Mouse (Mus musculus) myocyte (in vitro differentiated cells): ENCODE results near the gene Crybb1. TPM values are rescaled to one million over a fixed set of nuclear protein-coding genes. Genes with fewer than 3 reads are reported as not detected.

Experiments
- H3K27me3 ChIP-seq: one replicate; pipeline ENCODE4 v1.6.1; 2011; ENCODE audit not compliant: control insufficient read depth, insufficient read depth, insufficient read length
- H3K36me3 ChIP-seq: one replicate; pipeline ENCODE4 v1.6.1; 2011; ENCODE audit not compliant: control insufficient read depth, insufficient read depth
- H3K4me2 ChIP-seq: one replicate; pipeline ENCODE4 v1.6.1; 2011; ENCODE audit warnings: low read depth, control low read depth
- H3K4me3 ChIP-seq: one replicate; pipeline ENCODE4 v1.5.1; 2011; ENCODE audit warnings: mild to moderate bottlenecking, control low read depth, moderate library complexity
- H3K79me2 ChIP-seq: one replicate; pipeline ENCODE4 v1.6.1; 2011; ENCODE audit not compliant: control insufficient read depth, insufficient read depth
- H3ac ChIP-seq: one replicate; pipeline ENCODE4 v1.6.1; 2011; ENCODE audit not compliant: control insufficient read depth, insufficient read length
- CEBPB ChIP-seq: IDR thresholded peaks from 2 replicates; pipeline ENCODE4 v1.6.1; 2011; ENCODE audit warnings: mild to moderate bottlenecking, moderate library complexity; ENCODE audit not compliant: poor library complexity, insufficient read depth, severe bottlenecking
- E2F4 ChIP-seq: IDR thresholded peaks from one replicate; pipeline ENCODE4 v1.6.1; 2011; ENCODE audit warnings: mild to moderate bottlenecking, control low read depth, moderate library complexity; ENCODE audit not compliant: insufficient read depth
- MAX ChIP-seq: IDR thresholded peaks from one replicate; pipeline ENCODE4 v1.6.1; 2011; ENCODE audit warnings: low read depth, mild to moderate bottlenecking, control low read depth
- MYOD1 ChIP-seq, 3 experiments: IDR thresholded peaks; one replicate each; pipeline ENCODE4 v1.6.1; 2011; ENCODE audit warnings: control low read depth in 2 of 3, low read depth in 2 of 3, mild to moderate bottlenecking in 2 of 3, moderate library complexity in 1 of 3; ENCODE audit not compliant: insufficient read length in 2 of 3, control insufficient read depth in 1 of 3
- MYOG ChIP-seq, 3 experiments: IDR thresholded peaks; one replicate each; pipeline ENCODE4 v1.6.1; 2011; ENCODE audit warnings: control low read depth in 2 of 3, low read depth in 2 of 3, mild to moderate bottlenecking in 2 of 3; ENCODE audit not compliant: insufficient read length in 2 of 3, control insufficient read depth in 1 of 3, insufficient read depth in 1 of 3
- POLR2A ChIP-seq: IDR thresholded peaks from one replicate; pipeline ENCODE4 v1.6.1; 2011; ENCODE audit warnings: low read depth, mild to moderate bottlenecking, control low read depth, moderate library complexity; ENCODE audit not compliant: insufficient read length
- POLR2AphosphoS2 ChIP-seq: IDR thresholded peaks from one replicate; pipeline ENCODE4 v1.6.1; 2011; ENCODE audit warnings: low read depth, control low read depth; ENCODE audit not compliant: insufficient read length
- REST ChIP-seq: IDR thresholded peaks from one replicate; pipeline ENCODE4 v1.6.1; 2011; ENCODE audit warnings: mild to moderate bottlenecking, control low read depth, moderate library complexity; ENCODE audit not compliant: insufficient read depth, insufficient read length
- SRF ChIP-seq: IDR thresholded peaks from one replicate; pipeline ENCODE4 v1.6.1; 2011; ENCODE audit warnings: low read depth; ENCODE audit not compliant: control insufficient read depth, insufficient read length
- TCF12 ChIP-seq: IDR thresholded peaks from one replicate; pipeline ENCODE4 v1.6.1; 2011; ENCODE audit warnings: mild to moderate bottlenecking, control low read depth; ENCODE audit not compliant: poor library complexity, insufficient read depth, severe bottlenecking
- TCF3 ChIP-seq: IDR thresholded peaks from one replicate; pipeline ENCODE4 v1.6.1; 2011; ENCODE audit warnings: low read depth, control low read depth; ENCODE audit not compliant: insufficient read length
- USF1 ChIP-seq: IDR thresholded peaks from one replicate; pipeline ENCODE4 v1.6.1; 2011; ENCODE audit warnings: low read depth, mild to moderate bottlenecking, control low read depth, moderate library complexity
- polyA plus RNA-seq: library from polyadenylated mRNA; unstranded; fragments of >200 nt; fragmentation: generic; extraction: Trizol; gene quantifications from one replicate; pipeline ENCODE4 v1.2.1, GENCODE M21; 2012; ENCODE audit warnings: missing spikeins

Crybb1 gene
- polyA plus RNA-seq, 1 experiment = 0.36 TPM

GRCm38 (mm10) chr5:112266011-112266777 lies 10.6 kb downstream of the Crybb1 start:
- Histone ChIP-seq H3K27me3 (no peaks in the 10 kb centered on the region), H3K4me2 (no peak overlapping the region)

GRCm38 (mm10) chr5:112270764-112271541 lies 15.3 kb downstream of the Crybb1 start:
- no peak overlapping the region for H3ac ChIP-seq
- TF ChIP-seq TCF3 (peak; percentile 91), MYOG (IDR thresholded peaks at IDR 0.05; ENCODE audit: control insufficient read depth in 1 of 3, insufficient read depth in 1 of 3, insufficient read length in 2 of 3, low read depth in 2 of 3) (peak; percentile 69 to 99 (median 99)), TCF12 (peak; percentile 87), POLR2A (no peak), MYOD1 (IDR thresholded peaks at IDR 0.05; ENCODE audit: control insufficient read depth in 1 of 3, insufficient read length in 2 of 3, low read depth in 2 of 3) (peak; percentile 38 to 98 (median 98)), CEBPB (no peak)
- H3K4me3 ChIP-seq = peak overlapping the region; percentile 10
- H3K27me3 ChIP-seq = no peaks in the 10 kb centered on the region
- H3K36me3 ChIP-seq = no peaks in the 10 kb centered on the region
- peak overlapping the region; percentile 82 for H3K4me2 ChIP-seq
- H3K79me2 ChIP-seq = no peaks in the 10 kb centered on the region

More at GRCm38 (mm10) chr5:112266011-112266777, 10.6 kb downstream of the Crybb1 start:
- Histone ChIP-seq H3K79me2 (no peaks in the 10 kb centered on the region), H3ac (no peak overlapping the region), H3K4me3 (no peak overlapping the region), H3K36me3 (no peaks in the 10 kb centered on the region)
- TF ChIP-seq MYOD1 (IDR thresholded peaks at IDR 0.05; ENCODE audit: control insufficient read depth in 1 of 3, insufficient read length in 2 of 3, low read depth in 2 of 3) (no peak), MAX (no peak), USF1 (no peak), POLR2AphosphoS2 (no peak), E2F4 (no peak), POLR2A (no peak), REST (no peak), CEBPB (no peak), TCF3 (no peak), TCF12 (no peak), SRF (no peak)

GRCm38 (mm10) chr5:112272934-112273333 lies 17.3 kb downstream of the Crybb1 start:
- H3K4me3 ChIP-seq = no peak overlapping the region
- no peak overlapping the region for H3ac ChIP-seq
- TF ChIP-seq MYOG (IDR thresholded peaks at IDR 0.05; ENCODE audit: control insufficient read depth in 1 of 3, insufficient read depth in 1 of 3, insufficient read length in 2 of 3, low read depth in 2 of 3) (no peak), POLR2A (no peak), USF1 (no peak), TCF12 (no peak)
- peak overlapping the region; percentile 82 for H3K4me2 ChIP-seq
- no peaks in the 10 kb centered on the region for H3K27me3 ChIP-seq
- no peaks in the 10 kb centered on the region for H3K36me3 ChIP-seq
- peaks cover 12% of the 10 kb centered on the region for H3K79me2 ChIP-seq

GRCm38 (mm10) chr5:112273746-112274463 lies 18.3 kb downstream of the Crybb1 start:
- Histone ChIP-seq H3ac (no peak overlapping the region), H3K79me2 (peaks cover 21% of the 10 kb centered on the region), H3K4me2 (no peak overlapping the region), H3K4me3 (no peak overlapping the region), H3K36me3 (no peaks in the 10 kb centered on the region), H3K27me3 (no peaks in the 10 kb centered on the region)
- TF ChIP-seq MYOG (IDR thresholded peaks at IDR 0.05; ENCODE audit: control insufficient read depth in 1 of 3, insufficient read depth in 1 of 3, insufficient read length in 2 of 3, low read depth in 2 of 3) = no peak
- TF ChIP-seq TCF3 = no peak
- TF ChIP-seq SRF = no peak
- TF ChIP-seq MYOD1 (IDR thresholded peaks at IDR 0.05; ENCODE audit: control insufficient read depth in 1 of 3, insufficient read length in 2 of 3, low read depth in 2 of 3) = no peak
- no peak for TF ChIP-seq POLR2A
- no peak for TF ChIP-seq USF1
- no peak for TF ChIP-seq CEBPB
- TF ChIP-seq E2F4 = no peak
- no peak for TF ChIP-seq MAX
- TF ChIP-seq REST = no peak
- no peak for TF ChIP-seq TCF12
- TF ChIP-seq POLR2AphosphoS2 = no peak
